Mouse (Mus musculus) liver, embryonic 14.5 days (tissue): ENCODE data around the gene Snrpd3. TPM values are rescaled to one million over a fixed set of nuclear protein-coding genes. Genes with fewer than 3 reads are reported as not detected.
"Not testable (repeated sequence)": the region's sequence is repeated elsewhere in the genome, so short reads cannot be mapped to it uniquely, and the experiment has no call there.

ENCODE experiments used
- ATAC-seq: fragments of 200-750 bp; cut with Nextera tagmentation; 2 replicates; pipeline ENCODE4 v1.8.0; 2017; ENCODE audit warnings: moderate number of reproducible peaks, mild to moderate bottlenecking, moderate library complexity; ENCODE audit not compliant: insufficient read depth
- DNase-seq, 3 experiments: peaks; one replicate each; pipeline ENCODE4 v3.0.0-alpha.2; 2012 to 2013; ENCODE audit warnings: low read depth in 3 of 3, low spot score in 3 of 3
- H3K27ac ChIP-seq: fragments of 300-500 bp; sonication (generic); 2 replicates; pipeline ENCODE4 v1.5.1; 2014; ENCODE audit warnings: moderate library complexity, mild to moderate bottlenecking, control low read depth, inconsistent platforms
- H3K27me3 ChIP-seq: fragments of 300-500 bp; sonication (generic); 2 replicates; pipeline ENCODE4 v1.6.1; 2014; ENCODE audit warnings: mild to moderate bottlenecking, low read length, moderate library complexity; ENCODE audit not compliant: control insufficient read depth, insufficient read depth
- H3K36me3 ChIP-seq: fragments of 300-500 bp; sonication (generic); replicated peaks from 2 replicates; pipeline ENCODE4 v1.6.1; 2014; ENCODE audit warnings: low read depth; ENCODE audit not compliant: control insufficient read depth, insufficient read depth
- H3K4me1 ChIP-seq, 2 experiments: fragments of 200-500 bp in 1 of 2; fragments of 300-500 bp in 1 of 2; sonication (generic) in 1 of 2; replicated peaks; 2 replicates each; pipeline ENCODE4 v1.6.1; 2012 to 2014; ENCODE audit warnings: antibody characterized with exemption in 1 of 2, inconsistent platforms in 1 of 2, low read length in 1 of 2; ENCODE audit not compliant: control insufficient read depth in 2 of 2, insufficient read depth in 2 of 2
- H3K4me2 ChIP-seq: fragments of 300-500 bp; sonication (generic); 2 replicates; pipeline ENCODE4 v1.6.1; 2014; ENCODE audit warnings: low read depth, mild to moderate bottlenecking, control low read depth, moderate library complexity
- H3K4me3 ChIP-seq, 2 experiments: fragments of 200-500 bp in 1 of 2; fragments of 300-500 bp in 1 of 2; sonication (generic) in 1 of 2; 2 replicates each; pipeline ENCODE4 v1.5.1; 2012 to 2014; ENCODE audit warnings: low read depth in 2 of 2, low read length in 2 of 2, mild to moderate bottlenecking in 2 of 2, control low read depth in 1 of 2, inconsistent platforms in 1 of 2, moderate library complexity in 1 of 2; ENCODE audit not compliant: insufficient read depth in 1 of 2
- H3K9ac ChIP-seq: fragments of 300-500 bp; sonication (generic); replicated peaks from 2 replicates; pipeline ENCODE4 v1.6.1; 2014; ENCODE audit warnings: mild to moderate bottlenecking, control low read depth, moderate library complexity
- H3K9me3 ChIP-seq: fragments of 300-500 bp; sonication (generic); 2 replicates; pipeline ENCODE4 v1.6.1; 2016; ENCODE audit warnings: low read length, mixed read lengths; ENCODE audit not compliant: control insufficient read depth
- CTCF ChIP-seq: IDR thresholded peaks from 2 replicates; pipeline ENCODE4 v1.5.1; 2016; ENCODE audit warnings: antibody characterized with exemption, low read depth, control low read depth
- EP300 ChIP-seq: IDR thresholded peaks from 2 replicates; pipeline ENCODE4 v1.6.1; 2016; ENCODE audit warnings: antibody characterized with exemption, low read depth
- WGBS: fragments of 180-500 bp; shearing (Covaris S2); extraction: QIAGEN DNeasy Blood & Tissue Kit; methylation state at CpG from one replicate; pipeline ENCODE4 v1.1.7; 2014; ENCODE audit not compliant: insufficient replicate concordance; 5-methylcytosine and 5-hydroxymethylcytosine counted together
- polyA plus RNA-seq, 2 experiments: library from polyadenylated mRNA; depleted of rRNA in 1 of 2; stranded (reverse) in 1 of 2; unstranded in 1 of 2; fragments of >200 nt; fragmentation: Nextera tagmentation in 1 of 2; extraction: Ambion mirVana in 1 of 2; gene quantifications; 2 replicates each; pipeline versions ENCODE4 v1.2.1 to v1.2.3; 2012 to 2014

The Snrpd3 gene
- polyA plus RNA-seq, 2 experiments = 60.5 to 82.2 TPM

DNA sequence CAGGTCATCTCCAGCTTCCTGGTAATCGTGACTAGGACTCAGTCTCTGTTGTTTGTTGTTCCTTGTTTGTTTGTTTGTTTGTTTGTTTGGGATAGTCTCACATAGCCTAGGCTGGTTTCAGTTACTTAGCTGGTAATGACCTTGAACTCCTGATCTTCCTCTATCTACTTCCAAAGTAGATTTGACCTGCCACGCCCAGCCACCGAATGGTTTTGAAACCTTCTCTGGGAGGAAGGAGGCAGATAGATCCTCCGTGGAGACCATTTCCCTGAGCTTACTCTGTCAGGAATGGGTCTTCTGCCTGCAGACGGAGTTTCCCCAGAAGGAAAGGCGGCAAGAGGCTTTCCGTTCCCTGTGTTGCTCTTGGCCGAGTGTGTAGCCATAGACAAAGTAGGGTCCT, 45.2 kb downstream of the Snrpd3 start:
- ATAC-seq (no peak), DNase-seq (no peak)
- H3K9ac ChIP-seq = no peak overlapping the region
- no peak overlapping the region for H3K4me3 ChIP-seq
- peaks cover 0 to 13% of the 10 kb centered on the region in 2 experiments; a peak in 2 of 4 replicates for H3K4me1 ChIP-seq
- peaks cover 38% of the 10 kb centered on the region for H3K27me3 ChIP-seq
- H3K27ac ChIP-seq = no peak overlapping the region
- H3K4me2 ChIP-seq = no peak overlapping the region
- WGBS = 52% methylated on average over 8 of the region's 8 CpGs
- no peaks in the 10 kb centered on the region for H3K36me3 ChIP-seq
- TF ChIP-seq CTCF (no peak), EP300 (no peak)
- no peaks in the 10 kb centered on the region for H3K9me3 ChIP-seq

DNA sequence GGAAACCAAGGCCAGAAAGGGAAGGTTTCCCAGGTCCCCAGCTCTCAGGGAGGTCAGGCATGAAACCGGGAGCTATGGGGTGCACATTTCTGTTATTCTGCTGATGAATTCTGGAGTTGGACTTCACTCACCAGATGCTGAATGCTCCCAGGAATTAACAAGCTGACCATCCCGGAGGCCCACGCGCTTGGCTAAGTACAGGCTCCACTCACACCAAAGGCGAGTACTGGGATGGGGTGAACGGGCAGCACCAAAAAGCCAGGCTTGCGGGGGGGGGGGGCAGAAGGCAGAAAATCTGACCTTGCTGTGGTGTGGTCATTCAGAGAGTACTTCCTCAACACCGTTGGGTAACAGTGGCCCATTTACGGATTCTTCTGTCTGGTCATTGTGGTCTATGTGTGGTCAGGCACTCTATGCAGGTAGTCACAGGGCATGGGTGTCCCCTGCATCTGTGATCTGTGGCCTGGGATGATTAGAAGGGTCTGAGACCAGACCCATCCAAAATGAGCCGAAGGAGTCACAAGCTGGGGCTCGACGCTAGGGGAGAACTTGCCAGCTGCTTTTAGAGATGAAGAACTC, 47.4 kb downstream of the Snrpd3 start:
- Histone ChIP-seq H3K27me3 (peaks cover 21% of the 10 kb centered on the region), H3K4me1 (peaks cover 0 to 16% of the 10 kb centered on the region in 2 experiments; a peak in 2 of 4 replicates), H3K36me3 (no peaks in the 10 kb centered on the region), H3K9ac (no peak overlapping the region), H3K4me3 (no peak overlapping the region), H3K4me2 (no peak overlapping the region), H3K27ac (no peak overlapping the region), H3K9me3 (no peaks in the 10 kb centered on the region)
- TF ChIP-seq EP300 = no peak
- TF ChIP-seq CTCF = no peak
- 44% methylated on average over 12 of the region's 12 CpGs for WGBS
- no peak for DNase-seq
- no peak for ATAC-seq

DNA sequence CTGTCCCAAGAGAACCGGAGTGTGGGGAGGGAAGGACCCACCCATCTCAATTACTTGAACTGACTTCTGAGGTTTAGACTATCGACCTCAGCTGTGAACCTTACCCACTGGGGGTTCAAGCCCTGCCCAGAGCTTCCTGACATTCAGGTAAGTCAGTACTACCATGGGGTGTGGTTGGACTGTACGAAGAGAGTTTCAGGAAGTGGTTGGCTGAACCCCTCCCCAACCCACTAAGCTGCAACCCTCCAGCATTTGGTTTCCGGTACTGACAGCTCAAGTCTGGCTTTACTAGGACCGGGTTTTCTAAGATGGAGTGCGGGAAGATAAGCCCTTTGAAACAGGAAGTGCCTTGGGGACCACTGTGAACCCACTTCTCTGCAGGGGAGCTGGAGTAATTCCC, 48.1 kb downstream of the Snrpd3 start:
- H3K27ac ChIP-seq = no peak overlapping the region
- WGBS = 8% methylated on average over 6 of the region's 6 CpGs
- H3K4me3 ChIP-seq = no peak overlapping the region
- ATAC-seq (peak; percentile 38; the same call in 1 of the 2 replicates), DNase-seq (no peak)
- H3K36me3 ChIP-seq = no peaks in the 10 kb centered on the region
- no peak overlapping the region for H3K9ac ChIP-seq
- H3K4me2 ChIP-seq = peak overlapping the region; percentile 13; the same call in 1 of the 2 replicates
- TF ChIP-seq EP300 (no peak), CTCF (no peak)
- peaks cover 15% of the 10 kb centered on the region for H3K27me3 ChIP-seq
- H3K9me3 ChIP-seq = no peaks in the 10 kb centered on the region
- H3K4me1 ChIP-seq = peaks cover 0 to 16% of the 10 kb centered on the region in 2 experiments; a peak in 2 of 4 replicates

DNA sequence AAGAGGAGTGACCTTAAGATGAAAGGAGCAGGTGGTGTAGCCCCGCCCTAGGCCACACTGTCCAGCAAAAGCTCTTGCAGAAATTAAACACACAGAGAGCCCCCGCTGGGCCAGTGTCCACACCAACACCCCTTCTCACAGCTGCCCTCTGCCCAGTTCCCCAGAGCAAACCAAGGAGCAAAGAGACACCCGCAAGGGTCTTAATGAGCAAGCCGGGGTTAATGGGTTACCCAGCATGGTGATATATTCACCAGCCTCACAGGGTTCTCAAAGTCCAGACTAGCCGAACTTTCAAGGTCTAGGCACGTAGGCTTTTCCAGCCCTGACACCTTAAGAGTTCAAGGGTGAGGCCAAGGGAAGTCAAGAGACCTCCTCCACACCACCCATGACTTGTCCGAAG, 48.6 kb downstream of the Snrpd3 start:
- Histone ChIP-seq H3K36me3 (no peaks in the 10 kb centered on the region), H3K4me3 (no peak overlapping the region), H3K27ac (no peak overlapping the region), H3K4me2 (peak overlapping the region; percentile 13; the same call in 1 of the 2 replicates), H3K9ac (no peak overlapping the region), H3K4me1 (peaks cover 0 to 16% of the 10 kb centered on the region in 2 experiments; a peak in 2 of 4 replicates), H3K27me3 (peaks cover 10% of the 10 kb centered on the region), H3K9me3 (no peaks in the 10 kb centered on the region)
- TF ChIP-seq CTCF (no peak), EP300 (no peak)
- DNase-seq (no peak), ATAC-seq (peak; percentile 26; the same call in 1 of the 2 replicates)
- 25% methylated on average over 7 of the region's 7 CpGs for WGBS

DNA sequence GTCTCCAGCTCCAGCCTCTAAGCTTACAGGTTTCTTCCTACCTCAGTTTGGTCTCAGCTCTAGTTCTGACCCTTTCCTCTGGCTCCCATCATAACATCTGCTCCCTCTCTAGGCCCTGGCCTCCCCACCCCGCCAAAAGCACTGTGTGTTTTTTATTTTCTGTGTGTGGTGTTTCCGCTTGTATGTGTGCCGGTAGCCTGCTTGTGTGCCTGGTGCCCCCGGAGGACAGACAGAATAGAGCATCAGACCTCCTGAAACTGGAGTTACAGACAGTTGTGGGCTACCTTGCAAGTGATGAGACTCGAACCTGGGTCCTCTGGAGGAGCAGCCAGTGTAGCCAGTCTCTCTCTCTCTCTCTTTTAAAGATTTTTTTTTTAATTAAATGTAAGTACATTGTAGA, 49.0 kb downstream of the Snrpd3 start:
- Histone ChIP-seq H3K27me3 (peaks cover 6% of the 10 kb centered on the region), H3K36me3 (no peaks in the 10 kb centered on the region), H3K27ac (no peak overlapping the region), H3K9me3 (no peaks in the 10 kb centered on the region), H3K4me2 (no peak overlapping the region), H3K4me1 (peaks cover 0 to 16% of the 10 kb centered on the region in 2 experiments; a peak in 2 of 4 replicates), H3K4me3 (no peak overlapping the region), H3K9ac (no peak overlapping the region)
- ATAC-seq = no peak
- no peak for DNase-seq
- TF ChIP-seq EP300 = no peak
- no peak; the same call in 1 of the 2 replicates for TF ChIP-seq CTCF
- 39% methylated on average over 5 of the region's 5 CpGs for WGBS

DNA sequence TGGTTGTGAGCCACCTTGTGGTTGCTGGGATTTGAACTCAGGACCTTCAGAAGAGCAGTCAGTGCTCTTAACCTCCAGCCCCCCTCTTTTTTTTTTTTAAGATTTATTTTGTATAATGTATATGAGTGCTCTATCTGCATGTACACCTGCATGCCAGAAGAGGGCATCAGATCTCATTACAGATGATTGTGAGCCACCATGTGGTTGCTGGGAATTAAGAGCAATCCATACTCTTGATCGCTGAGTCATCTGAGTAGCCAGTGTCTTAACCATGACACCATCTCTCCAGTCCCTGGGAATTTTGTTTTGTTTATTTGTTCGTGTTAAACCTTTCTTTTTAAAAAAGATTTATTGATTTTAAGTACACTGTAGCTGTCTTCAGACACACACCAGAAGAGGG, 49.4 kb downstream of the Snrpd3 start:
- not testable (repeated sequence) for H3K36me3 ChIP-seq, H3K27me3 ChIP-seq, H3K27ac ChIP-seq, ATAC-seq, H3K4me3 ChIP-seq, DNase-seq, H3K9me3 ChIP-seq, H3K4me2 ChIP-seq, H3K9ac ChIP-seq
- 64% methylated on average over 2 of the region's 2 CpGs for WGBS
- peaks cover 0 to 16% of the 10 kb centered on the region in 2 experiments; a peak in 2 of 4 replicates for H3K4me1 ChIP-seq
